Mouse (Mus musculus) adrenal gland, adult 18-20 months (tissue): Measurements from ENCODE around the gene Mast4. TPM values are rescaled to one million over a fixed set of nuclear protein-coding genes. Genes with fewer than 3 reads are reported as not detected.
A peak's percentile ranks its signal among the peaks of the same experiment; 100 is the strongest.

Experiments used
- DNase-seq, 2 experiments: peaks; one replicate each; pipeline ENCODE4 v3.0.0; 2021 to 2022; ENCODE audit warnings: low spot score in 2 of 2
- total RNA-seq, 2 experiments: library from RNA; stranded (reverse); gene quantifications; 1 replicate in 1 of 2; 2 replicates in 1 of 2; pipeline ENCODE4 v1.2.3; 2021

The Mast4 gene
- total RNA-seq, 2 experiments from 2014 or later: 70.7 to 72.0 TPM

GRCm38 (mm10) chr13:103127594-103127993, 206.7 kb downstream of the Mast4 start:
- DNase-seq: no peak

- no peak for DNase-seq
Observed at GRCm38 (mm10) chr13:103123716-103124115, 210.6 kb downstream of the Mast4 start.

GRCm38 (mm10) chr13:103121796-103122792, 212.2 kb downstream of the Mast4 start:
- DNase-seq: no peak

GRCm38 (mm10) chr13:103120669-103121131, 213.6 kb downstream of the Mast4 start:
- no peak for DNase-seq

- DNase-seq: no peak
Observed at GRCm38 (mm10) chr13:103119728-103120127, 214.6 kb downstream of the Mast4 start.

GRCm38 (mm10) chr13:103115116-103115515, 219.2 kb downstream of the Mast4 start:
- DNase-seq: no peak

GRCm38 (mm10) chr13:103114274-103114673, 220.0 kb downstream of the Mast4 start:
- no peak for DNase-seq

GRCm38 (mm10) chr13:103109872-103110271, 224.4 kb downstream of the Mast4 start:
- DNase-seq: peak; percentile 70 to 73

GRCm38 (mm10) chr13:103107362-103107761, 226.9 kb downstream of the Mast4 start:
- DNase-seq: no peak

GRCm38 (mm10) chr13:103102598-103102997, 231.7 kb downstream of the Mast4 start:
- no peak for DNase-seq

- DNase-seq: peak in 1 of 2 experiments; percentile 36
Observed at GRCm38 (mm10) chr13:103096346-103097150, 237.7 kb downstream of the Mast4 start.

GRCm38 (mm10) chr13:103095491-103095890, 238.8 kb downstream of the Mast4 start:
- no peak for DNase-seq

GRCm38 (mm10) chr13:103094595-103094994, 239.7 kb downstream of the Mast4 start:
- DNase-seq: no peak

- no peak for DNase-seq
Observed at GRCm38 (mm10) chr13:103093713-103094112, 240.6 kb downstream of the Mast4 start.

- DNase-seq: no peak
Observed at GRCm38 (mm10) chr13:103085540-103086121, 248.7 kb downstream of the Mast4 start.

GRCm38 (mm10) chr13:103082891-103083290, 251.4 kb downstream of the Mast4 start:
- no peak for DNase-seq

GRCm38 (mm10) chr13:103079806-103080205, 254.5 kb downstream of the Mast4 start:
- no peak for DNase-seq

- no peak for DNase-seq
Observed at GRCm38 (mm10) chr13:103078815-103079214, 255.5 kb downstream of the Mast4 start.

GRCm38 (mm10) chr13:103073461-103073860, 260.8 kb downstream of the Mast4 start:
- peak in 1 of 2 experiments; percentile 8 for DNase-seq

- no peak for DNase-seq
Observed at GRCm38 (mm10) chr13:103071783-103072182, 262.5 kb downstream of the Mast4 start.

- no peak for DNase-seq
Observed at GRCm38 (mm10) chr13:103067581-103068166, 266.6 kb downstream of the Mast4 start.
